Mouse (Mus musculus) megakaryocyte, embryonic 14.5 days (primary cell): ENCODE data around the gene Nupr1l. TPM values are rescaled to one million over a fixed set of nuclear protein-coding genes. Genes with fewer than 3 reads are reported as not detected.
"Not testable (repeated sequence)": the region's sequence is repeated elsewhere in the genome, so short reads cannot be mapped to it uniquely, and the experiment has no call there.

Experiments
- H3K27me3 ChIP-seq: replicated peaks from 2 replicates; pipeline ENCODE3; 2012; ENCODE audit warnings: inconsistent platforms
- H3K36me3 ChIP-seq: replicated peaks from 2 replicates; pipeline ENCODE3; 2012; ENCODE audit warnings: low read length, inconsistent platforms, mixed read lengths
- H3K4me1 ChIP-seq: 2 replicates; pipeline ENCODE4 v1.6.1; 2012; ENCODE audit warnings: inconsistent platforms
- H3K4me3 ChIP-seq: replicated peaks from 2 replicates; pipeline ENCODE3; 2012; ENCODE audit warnings: moderate library complexity, mild to moderate bottlenecking, inconsistent platforms
- H3K9me3 ChIP-seq: 2 replicates; pipeline ENCODE4 v1.6.1; 2012; ENCODE audit warnings: inconsistent platforms
- FLI1 ChIP-seq: IDR thresholded peaks from 2 replicates; pipeline ENCODE4 v1.6.1; 2012; ENCODE audit warnings: low read length, inconsistent platforms, mixed read lengths
- GATA1 ChIP-seq: IDR thresholded peaks from 3 replicates; pipeline ENCODE4 v1.6.1; 2012; ENCODE audit warnings: mixed read lengths, low read length, inconsistent platforms, borderline replicate concordance
- polyA plus RNA-seq: library from polyadenylated mRNA; stranded (reverse); fragments of >175 nt; gene quantifications from 2 replicates; pipeline ENCODE4 v1.2.3, GENCODE M21; 2012; ENCODE audit warnings: low replicate concordance; ENCODE audit not compliant: insufficient read depth

The Nupr1l gene
- polyA plus RNA-seq, 1 experiment, result 2.4 TPM

GRCm38 (mm10) chr5:129878946-129879345 is 29.4 kb upstream of the Nupr1l start:
- Histone ChIP-seq H3K36me3 (peaks cover 45% of the 10 kb centered on the region), H3K4me1 (peaks cover 26% of the 10 kb centered on the region), H3K9me3 (no peaks in the 10 kb centered on the region), H3K27me3 (no peaks in the 10 kb centered on the region), H3K4me3 (no peak overlapping the region)
- no peak for TF ChIP-seq FLI1
- no peak for TF ChIP-seq GATA1

GRCm38 (mm10) chr5:129879888-129880287 is 28.5 kb upstream of the Nupr1l start:
- no peaks in the 10 kb centered on the region for H3K9me3 ChIP-seq
- peaks cover 30% of the 10 kb centered on the region for H3K4me1 ChIP-seq
- H3K27me3 ChIP-seq, result no peaks in the 10 kb centered on the region
- H3K36me3 ChIP-seq, result peaks cover 54% of the 10 kb centered on the region
- TF ChIP-seq FLI1 (no peak), GATA1 (no peak)
- H3K4me3 ChIP-seq, result no peak overlapping the region

- H3K4me3 ChIP-seq, result peak overlapping the region; percentile 97
- no peaks in the 10 kb centered on the region for H3K27me3 ChIP-seq
- peaks cover 29% of the 10 kb centered on the region for H3K4me1 ChIP-seq
- peaks cover 38% of the 10 kb centered on the region for H3K36me3 ChIP-seq
- H3K9me3 ChIP-seq, result 0 out of 2 replicates have a peak, but pooled peaks cover 3% of the 10 kb centered on the region
- no peak for TF ChIP-seq FLI1
- no peak for TF ChIP-seq GATA1
Observed at GRCm38 (mm10) chr5:129886271-129886670, 22.1 kb upstream of the Nupr1l start.

GRCm38 (mm10) chr5:129886911-129887636 is 21.3 kb upstream of the Nupr1l start, which contains the start of gene Chchd2:
Gene Chchd2, minus strand, starts transcription at chr5:129887470.
- peak within 1 kb of the TSS; percentile 97 for H3K4me3 ChIP-seq
- H3K9me3 ChIP-seq, result 0 out of 2 replicates have a peak, but pooled peaks cover 3% of the 10 kb centered on the region
- peaks cover 29% of the 10 kb centered on the region for H3K4me1 ChIP-seq
- H3K27me3 ChIP-seq, result no peaks in the 10 kb centered on the region
- TF ChIP-seq GATA1 (no peak), FLI1 (no peak)
- H3K36me3 ChIP-seq, result peaks cover 30% of the 10 kb centered on the region

GRCm38 (mm10) chr5:129890390-129890789 is 17.9 kb upstream of the Nupr1l start:
- not testable (repeated sequence) for H3K27me3 ChIP-seq, H3K36me3 ChIP-seq, H3K9me3 ChIP-seq, H3K4me3 ChIP-seq
- peaks cover 17% of the 10 kb centered on the region for H3K4me1 ChIP-seq

GRCm38 (mm10) chr5:129895198-129896088 is 12.9 kb upstream of the Nupr1l start, which contains the start of gene Zbed5:
Gene Zbed5, plus strand, starts transcription at chr5:129895723.
- TF ChIP-seq FLI1 (no peak), GATA1 (no peak)
- Histone ChIP-seq H3K4me1 (peaks cover 16% of the 10 kb centered on the region), H3K4me3 (peak within 1 kb of the TSS; percentile 92), H3K27me3 (no peaks in the 10 kb centered on the region), H3K36me3 (no peaks in the 10 kb centered on the region), H3K9me3 (no peaks in the 10 kb centered on the region)

- TF ChIP-seq FLI1 (no peak), GATA1 (no peak)
Observed at GRCm38 (mm10) chr5:129898449-129898848, 9.9 kb upstream of the Nupr1l start, which contains the start of gene Phkg1. Gene Phkg1, minus strand, starts transcription at chr5:129898549.

GRCm38 (mm10) chr5:129907775-129908174 is 565 bp upstream of the Nupr1l start:
- TF ChIP-seq GATA1 (no peak), FLI1 (no peak)
- no peaks in the 10 kb centered on the region for H3K36me3 ChIP-seq
- no peaks in the 10 kb centered on the region for H3K9me3 ChIP-seq
- no peaks in the 10 kb centered on the region for H3K27me3 ChIP-seq
- H3K4me3 ChIP-seq, result peak overlapping the region; percentile 97
- peaks cover 33% of the 10 kb centered on the region for H3K4me1 ChIP-seq

More at GRCm38 (mm10) chr5:129898449-129898848, 9.9 kb upstream of the Nupr1l start, which contains the start of gene Phkg1:
- Histone ChIP-seq H3K4me3 (no peak within 1 kb of the TSS), H3K9me3 (no peaks in the 10 kb centered on the region), H3K4me1 (peaks cover 16% of the 10 kb centered on the region), H3K27me3 (no peaks in the 10 kb centered on the region), H3K36me3 (no peaks in the 10 kb centered on the region)

GRCm38 (mm10) chr5:129909147-129909546 is 807 bp downstream of the Nupr1l start:
- H3K9me3 ChIP-seq, result no peaks in the 10 kb centered on the region
- no peaks in the 10 kb centered on the region for H3K27me3 ChIP-seq
- peaks cover 43% of the 10 kb centered on the region for H3K4me1 ChIP-seq
- H3K4me3 ChIP-seq, result peak overlapping the region; percentile 97
- H3K36me3 ChIP-seq, result no peaks in the 10 kb centered on the region
- no peak for TF ChIP-seq GATA1
- no peak for TF ChIP-seq FLI1
